Mouse (Mus musculus) midbrain, postnatal 0 days (tissue): Measurements from ENCODE around the gene Myo15. TPM values are rescaled to one million over a fixed set of nuclear protein-coding genes. Genes with fewer than 3 reads are reported as not detected.

ENCODE experiments used
- ATAC-seq: fragments of 200-750 bp; cut with Nextera tagmentation; 2 replicates; pipeline ENCODE4 v1.8.0; 2017; ENCODE audit warnings: moderate number of reproducible peaks, mild to moderate bottlenecking, moderate TSS enrichment, moderate library complexity; ENCODE audit not compliant: low FRiP score
- DNase-seq: peaks from one replicate; pipeline ENCODE4 v3.0.0-alpha.2; 2015; ENCODE audit warnings: low spot score
- H3K27ac ChIP-seq: fragments of 300-500 bp; sonication (generic); 2 replicates; pipeline ENCODE4 v1.5.1; 2014; ENCODE audit warnings: low read depth, mild to moderate bottlenecking, low read length, mixed read lengths
- H3K27me3 ChIP-seq: fragments of 300-500 bp; sonication (generic); 2 replicates; pipeline ENCODE4 v1.6.1; 2014; ENCODE audit warnings: low read length, control low read depth, mixed read lengths; ENCODE audit not compliant: insufficient read depth
- H3K36me3 ChIP-seq: fragments of 300-500 bp; sonication (generic); 2 replicates; pipeline ENCODE4 v1.6.1; 2014; ENCODE audit warnings: low read length, control low read depth, mixed read lengths; ENCODE audit not compliant: insufficient read depth
- H3K4me1 ChIP-seq: fragments of 300-500 bp; sonication (generic); 2 replicates; pipeline ENCODE4 v1.6.1; 2014; ENCODE audit warnings: mild to moderate bottlenecking, control low read depth, antibody characterized with exemption, low read length, mixed read lengths; ENCODE audit not compliant: insufficient read depth
- H3K4me2 ChIP-seq: fragments of 300-500 bp; sonication (generic); 2 replicates; pipeline ENCODE4 v1.6.1; 2014; ENCODE audit warnings: low read depth, mild to moderate bottlenecking, low read length, mixed read lengths; ENCODE audit not compliant: poor library complexity, severe bottlenecking
- H3K4me3 ChIP-seq: fragments of 300-500 bp; sonication (generic); 2 replicates; pipeline ENCODE4 v1.5.1; 2014; ENCODE audit warnings: low read depth, mild to moderate bottlenecking, low read length, moderate library complexity
- H3K9ac ChIP-seq: fragments of 300-500 bp; sonication (generic); replicated peaks from 2 replicates; pipeline ENCODE4 v1.6.1; 2014; ENCODE audit warnings: mild to moderate bottlenecking, low read length, moderate library complexity, mixed read lengths; ENCODE audit not compliant: poor library complexity, severe bottlenecking
- H3K9me3 ChIP-seq: fragments of 300-500 bp; sonication (generic); 2 replicates; pipeline ENCODE4 v1.6.1; 2016; ENCODE audit warnings: low read length, control low read depth
- CTCF ChIP-seq: IDR thresholded peaks from 2 replicates; pipeline ENCODE4 v1.5.1; 2016; ENCODE audit warnings: antibody characterized with exemption, mild to moderate bottlenecking
- WGBS: fragments of 180-500 bp; shearing (Covaris S2); extraction: QIAGEN DNeasy Blood & Tissue Kit; methylation state at CpG from one replicate; pipeline ENCODE4 v1.1.7; 2014; 5-methylcytosine and 5-hydroxymethylcytosine counted together
- polyA plus RNA-seq: library from polyadenylated mRNA; unstranded; fragments of >200 nt; fragmentation: Nextera tagmentation; extraction: Ambion mirVana; gene quantifications from 2 replicates; pipeline ENCODE4 v1.2.1, GENCODE M21; 2015
- total RNA-seq: library from RNA; depleted of rRNA; stranded (reverse); fragments of >200 nt; gene quantifications from 2 replicates; pipeline ENCODE4 v1.2.3, GENCODE M21; 2014

Gene Myo15
- total and polyA plus RNA-seq, 2 experiments from 2014 or later: 0.22 to 0.52 TPM

DNA sequence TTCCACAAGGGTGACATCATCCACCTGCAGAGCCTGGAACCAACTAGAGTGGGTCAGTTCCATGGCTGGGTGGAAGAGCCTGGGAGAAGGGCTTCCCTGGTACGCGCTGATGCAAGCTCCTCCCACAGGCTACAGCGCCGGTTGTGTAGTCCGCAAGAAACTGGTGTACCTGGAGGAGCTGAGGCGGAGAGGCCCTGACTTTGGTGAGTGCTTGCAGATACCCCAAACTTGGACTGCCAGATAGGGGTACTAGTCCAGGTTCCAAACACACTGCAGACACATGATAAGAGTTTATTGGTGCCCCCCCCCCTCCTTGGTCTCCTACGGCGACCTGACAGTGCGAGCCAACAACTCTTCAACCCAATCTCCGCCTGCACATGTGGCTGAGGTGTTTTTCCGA, 39.8 kb downstream of the Myo15 start:
- Histone ChIP-seq H3K4me3 (peak overlapping the region; percentile 31), H3K27ac (no peak overlapping the region), H3K27me3 (no peaks in the 10 kb centered on the region), H3K9ac (no peak overlapping the region), H3K4me2 (peak overlapping the region; percentile 61), H3K4me1 (peaks cover 4% of the 10 kb centered on the region; the same call in 1 of the 2 replicates), H3K9me3 (no peaks in the 10 kb centered on the region), H3K36me3 (no peaks in the 10 kb centered on the region)
- WGBS: 11% methylated on average over 11 of the region's 11 CpGs
- no peak for ATAC-seq
- no peak for DNase-seq
- TF ChIP-seq CTCF: no peak

GRCm38 (mm10) chr11:60509500-60509899, 40.4 kb downstream of the Myo15 start:
- H3K4me1 ChIP-seq: peaks cover 4% of the 10 kb centered on the region; the same call in 1 of the 2 replicates
- WGBS: 1% methylated on average over 25 of the region's 25 CpGs

GRCm38 (mm10) chr11:60511893-60512292, 42.8 kb downstream of the Myo15 start:
- ATAC-seq (no peak), DNase-seq (no peak)
- Histone ChIP-seq H3K27ac (no peak overlapping the region), H3K9ac (no peak overlapping the region), H3K36me3 (no peaks in the 10 kb centered on the region), H3K4me2 (no peak overlapping the region), H3K9me3 (no peaks in the 10 kb centered on the region), H3K27me3 (no peaks in the 10 kb centered on the region), H3K4me3 (no peak overlapping the region), H3K4me1 (peaks cover 4% of the 10 kb centered on the region; the same call in 1 of the 2 replicates)
- no peak for TF ChIP-seq CTCF
- 93% methylated on average over 1 of the region's 1 CpGs for WGBS

More at GRCm38 (mm10) chr11:60509500-60509899, 40.4 kb downstream of the Myo15 start:
- Histone ChIP-seq H3K9ac (peak overlapping the region; percentile 42; the same call in 1 of the 2 replicates), H3K4me2 (peak overlapping the region; percentile 61), H3K4me3 (peak overlapping the region; percentile 31), H3K36me3 (no peaks in the 10 kb centered on the region), H3K27me3 (no peaks in the 10 kb centered on the region), H3K27ac (no peak overlapping the region), H3K9me3 (no peaks in the 10 kb centered on the region)
- ATAC-seq (no peak), DNase-seq (no peak)
- no peak for TF ChIP-seq CTCF

GRCm38 (mm10) chr11:60512520-60512919, 43.4 kb downstream of the Myo15 start:
- H3K27ac ChIP-seq: no peak overlapping the region
- no peak overlapping the region for H3K4me2 ChIP-seq
- TF ChIP-seq CTCF: peak; percentile 40
- H3K9ac ChIP-seq: no peak overlapping the region
- no peak for ATAC-seq
- H3K36me3 ChIP-seq: no peaks in the 10 kb centered on the region
- WGBS: 78% methylated on average over 2 of the region's 2 CpGs
- H3K4me1 ChIP-seq: peaks cover 4% of the 10 kb centered on the region; the same call in 1 of the 2 replicates
- H3K4me3 ChIP-seq: no peak overlapping the region
- no peaks in the 10 kb centered on the region for H3K27me3 ChIP-seq
- no peak for DNase-seq
- no peaks in the 10 kb centered on the region for H3K9me3 ChIP-seq

DNA sequence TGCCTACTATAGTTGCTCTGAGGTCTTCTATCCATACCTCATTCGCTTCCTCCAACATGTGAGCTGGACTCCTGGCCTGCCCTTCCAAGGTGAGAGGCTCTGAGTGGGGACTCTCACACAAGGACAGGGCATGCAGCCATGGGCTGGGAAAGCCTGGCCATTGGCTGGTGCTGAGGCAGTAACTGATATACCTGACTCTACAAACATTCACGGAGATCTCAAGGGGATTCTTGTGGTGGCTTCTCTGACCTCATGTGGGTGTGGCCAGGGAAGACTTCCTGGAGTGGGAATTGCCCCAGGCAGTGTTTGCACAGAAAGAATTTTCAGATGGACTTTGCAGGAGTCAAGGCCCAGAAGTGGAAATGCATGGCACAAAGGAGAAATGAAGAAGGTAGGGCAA, 45.8 kb downstream of the Myo15 start:
- WGBS: 85% methylated on average over 2 of the region's 2 CpGs
- H3K9ac ChIP-seq: no peak overlapping the region
- no peaks in the 10 kb centered on the region for H3K9me3 ChIP-seq
- TF ChIP-seq CTCF: no peak
- H3K27me3 ChIP-seq: no peaks in the 10 kb centered on the region
- no peak overlapping the region for H3K27ac ChIP-seq
- DNase-seq (no peak), ATAC-seq (no peak)
- no peaks in the 10 kb centered on the region for H3K4me1 ChIP-seq
- H3K4me3 ChIP-seq: no peak overlapping the region
- no peak overlapping the region for H3K4me2 ChIP-seq
- no peaks in the 10 kb centered on the region for H3K36me3 ChIP-seq

DNA sequence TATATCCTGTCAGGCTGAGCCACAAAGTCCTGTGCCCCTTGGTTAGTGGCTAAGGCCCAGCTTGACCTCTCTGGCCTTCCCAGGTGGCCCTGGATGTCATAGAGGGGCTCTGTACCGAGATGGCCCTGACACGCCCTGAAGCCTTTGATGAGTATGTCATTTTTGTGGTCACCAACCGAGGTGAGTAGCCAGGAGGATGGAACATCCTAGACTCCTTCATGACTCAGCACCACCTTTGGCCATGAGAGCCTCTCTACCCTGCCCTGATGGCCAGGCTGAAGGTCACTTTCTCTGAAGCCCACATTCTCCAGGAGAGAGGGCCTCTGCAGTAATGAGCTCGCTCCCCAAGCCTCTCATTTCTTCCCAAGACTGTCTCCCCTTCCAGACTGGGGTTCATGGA, 49.2 kb downstream of the Myo15 start:
- H3K4me2 ChIP-seq: no peak overlapping the region
- no peaks in the 10 kb centered on the region for H3K9me3 ChIP-seq
- no peak overlapping the region for H3K4me3 ChIP-seq
- H3K9ac ChIP-seq: no peak overlapping the region
- no peak overlapping the region for H3K27ac ChIP-seq
- no peaks in the 10 kb centered on the region for H3K4me1 ChIP-seq
- ATAC-seq (no peak), DNase-seq (no peak)
- TF ChIP-seq CTCF: no peak
- H3K36me3 ChIP-seq: no peaks in the 10 kb centered on the region
- 79% methylated on average over 4 of the region's 4 CpGs for WGBS
- H3K27me3 ChIP-seq: no peaks in the 10 kb centered on the region
